Mouse (Mus musculus) embryonic stem cell, embryonic (primary cell): Measurements from ENCODE around the gene Dhh.

Experiments used
- CTCF ChIA-PET, 4 experiments: fragments of 300-600 bp in 2 of 4; fragments of 350-600 bp in 2 of 4; sonication (Branson Sonifier 250); formaldehyde crosslinking; loops; one replicate each; lab custom pipeline; 2022; ENCODE audit warnings: inconsistent platforms in 2 of 4; lab: Charles Lee
- POLR2A ChIA-PET, 4 experiments: fragments of 300-600 bp in 2 of 4; fragments of 350-600 bp in 2 of 4; sonication (Branson Sonifier 250); formaldehyde crosslinking; loops; one replicate each; lab custom pipeline; 2022; ENCODE audit warnings: antibody characterized with exemption in 4 of 4, inconsistent platforms in 1 of 4; lab: Charles Lee

Gene Dhh

GRCm38 (mm10) chr15:98859319-98860043 lies 38.9 kb downstream of the Dhh start:
- CTCF ChIA-PET = interaction anchor here in 2 of 4 experiments (0.6 to 0.9 kb wide), 2 partner anchors 9 to 18 kb away, joined by 3 read pairs; no protein-coding TSS in a partner anchor

GRCm38 (mm10) chr15:98854214-98854613 lies 44.1 kb downstream of the Dhh start:
- POLR2A ChIA-PET = interaction anchor here in 2 of 4 experiments (0.6 to 8.7 kb wide), 15 partner anchors 9 to 176 kb away, joined by 3 to 49 read pairs (median 4); partner anchors contain the start of genes Prkag1 (in 2 of the 2) and Tuba1c (in 1 of the 2)
- CTCF ChIA-PET = interaction anchor here in 1 of 4 experiments (1.0 kb wide), 1 partner anchor 14 kb away, joined by 4 read pairs; no protein-coding TSS in a partner anchor

More at GRCm38 (mm10) chr15:98859319-98860043, 38.9 kb downstream of the Dhh start:
- POLR2A ChIA-PET = interaction anchor here in 2 of 4 experiments (1.0 to 6.5 kb wide), 7 partner anchors 11 to 134 kb away, joined by 3 to 45 read pairs (median 4); partner anchors contain the start of gene Prkag1 (in 1 of the 2)

GRCm38 (mm10) chr15:98853161-98853937 lies 45.0 kb downstream of the Dhh start:
- ChIA-PET POLR2A (interaction anchor here in 2 of 4 experiments (0.6 to 8.7 kb wide), 14 partner anchors 9 to 190 kb away, joined by 3 to 49 read pairs (median 4); partner anchors contain the start of genes Ddx23 (in 1 of the 2) and Prkag1 (in 1 of the 2)), CTCF (interaction anchor here in 1 of 4 experiments (1.0 kb wide), 1 partner anchor 13 kb away, joined by 4 read pairs; no protein-coding TSS in a partner anchor)

- ChIA-PET POLR2A (interaction anchor here in 2 of 4 experiments (0.6 to 8.7 kb wide), 12 partner anchors 11 to 1257 kb away, joined by 3 to 49 read pairs (median 4); partner anchors contain the start of genes Prkag1 (in 2 of the 2), Ddx23 (in 1 of the 2), Gm49450 (in 1 of the 2) and Tuba1a (in 1 of the 2)), CTCF (interaction anchor here in 1 of 4 experiments (0.6 kb wide), 1 partner anchor 25 kb away, joined by 3 read pairs; no protein-coding TSS in a partner anchor)
These were observed 45.6 kb downstream of the Dhh start for GRCm38 (mm10) chr15:98852733-98853132.

- ChIA-PET CTCF (interaction anchor here (0.6 to 1.0 kb wide), 6 partner anchors 21 to 174 kb away, joined by 3 to 4 read pairs (median 3); partner anchors contain the start of gene Prkag1 (in 1 of the 4)), POLR2A (interaction anchor here in 3 of 4 experiments (0.6 to 8.7 kb wide), 18 partner anchors 8 to 1258 kb away, joined by 3 to 49 read pairs (median 3); partner anchors contain the start of genes Prkag1 (in 2 of the 3), Gm49450 (in 1 of the 3), Tuba1a (in 1 of the 3) and Tuba1b (in 1 of the 3))
These were observed 46.3 kb downstream of the Dhh start for GRCm38 (mm10) chr15:98852071-98852470.

GRCm38 (mm10) chr15:98851229-98851818 lies 47.0 kb downstream of the Dhh start:
- ChIA-PET POLR2A (interaction anchor here in 3 of 4 experiments (0.5 to 8.7 kb wide), 18 partner anchors 9 to 541 kb away, joined by 3 to 49 read pairs (median 4); partner anchors contain the start of genes Prkag1 (in 2 of the 3), Gm49450 (in 1 of the 3), Tmbim6 (in 1 of the 3) and Tuba1a (in 1 of the 3)), CTCF (interaction anchor here in 3 of 4 experiments (0.8 to 1.0 kb wide), 8 partner anchors 20 to 175 kb away, joined by 3 to 4 read pairs (median 3); partner anchors contain the start of gene Prkag1 (in 2 of the 3))

- CTCF ChIA-PET = interaction anchor here in 2 of 4 experiments (0.5 to 1.0 kb wide), 3 partner anchors 19 to 343 kb away, joined by 3 to 5 read pairs (median 3); partner anchors contain the start of gene Prkag1 (in 1 of the 2)
These were observed 47.7 kb downstream of the Dhh start for GRCm38 (mm10) chr15:98850668-98851067.

GRCm38 (mm10) chr15:98849956-98850600 lies 48.3 kb downstream of the Dhh start:
- POLR2A ChIA-PET = interaction anchor here in 2 of 4 experiments (0.8 to 8.7 kb wide), 15 partner anchors 9 to 189 kb away, joined by 3 to 49 read pairs (median 4); partner anchors contain the start of genes Prkag1 (in 2 of the 2), Tuba1b (in 1 of the 2) and Tuba1c (in 1 of the 2)
- CTCF ChIA-PET = interaction anchor here in 2 of 4 experiments (0.5 to 1.3 kb wide), 4 partner anchors 19 to 343 kb away, joined by 4 to 6 read pairs (median 5); partner anchors contain the start of gene Prkag1 (in 1 of the 2)

More at GRCm38 (mm10) chr15:98850668-98851067, 47.7 kb downstream of the Dhh start:
- POLR2A ChIA-PET = interaction anchor here in 2 of 4 experiments (1.3 to 8.7 kb wide), 7 partner anchors 9 to 120 kb away, joined by 3 to 49 read pairs (median 5); partner anchors contain the start of gene Tuba1b (in 1 of the 2)

- ChIA-PET CTCF (interaction anchor here in 2 of 4 experiments (0.9 to 1.3 kb wide), 3 partner anchors 18 to 28 kb away, joined by 4 to 6 read pairs (median 5); partner anchors contain the start of gene Prkag1 (in 2 of the 2)), POLR2A (interaction anchor here in 2 of 4 experiments (0.7 to 8.7 kb wide), 19 partner anchors 8 to 279 kb away, joined by 3 to 49 read pairs (median 4); partner anchors contain the start of genes Prkag1 (in 2 of the 2), Tuba1b (in 2 of the 2), Arf3 (in 1 of the 2) and Tuba1c (in 1 of the 2))
These were observed 49.2 kb downstream of the Dhh start for GRCm38 (mm10) chr15:98849165-98849564.

- ChIA-PET CTCF (interaction anchor here in 1 of 4 experiments (0.7 kb wide), 1 partner anchor 658 kb away, joined by 3 read pairs; no protein-coding TSS in a partner anchor), POLR2A (interaction anchor here in 2 of 4 experiments (0.7 to 2.4 kb wide), 7 partner anchors 9 to 31 kb away, joined by 3 to 11 read pairs (median 4); partner anchors contain the start of gene Prkag1 (in 1 of the 2))
These were observed 52.2 kb downstream of the Dhh start for GRCm38 (mm10) chr15:98846140-98846539.

- ChIA-PET POLR2A (interaction anchor here in 3 of 4 experiments (0.5 to 7.2 kb wide), 12 partner anchors 10 to 875 kb away, joined by 3 to 52 read pairs (median 4); partner anchors contain the start of gene Prkag1 (in 3 of the 3)), CTCF (no interaction called here)
These were observed 53.2 kb downstream of the Dhh start for GRCm38 (mm10) chr15:98845149-98845548.

- CTCF ChIA-PET = interaction anchor here in 3 of 4 experiments (0.6 to 1.9 kb wide), 5 partner anchors 11 to 196 kb away, joined by 3 to 10 read pairs (median 3); partner anchors contain the start of gene Prkag1 (in 1 of the 3)
- POLR2A ChIA-PET = interaction anchor here in 2 of 4 experiments (0.6 to 7.2 kb wide), 17 partner anchors 9 to 216 kb away, joined by 3 to 52 read pairs (median 5); partner anchors contain the start of genes Prkag1 (in 2 of the 2) and Tuba1b (in 1 of the 2)
These were observed 54.6 kb downstream of the Dhh start for GRCm38 (mm10) chr15:98843595-98844223.
